Mouse (Mus musculus) neural tube, embryonic 15.5 days (tissue): ENCODE results near the gene Zswim2. TPM values are rescaled to one million over a fixed set of nuclear protein-coding genes. Genes with fewer than 3 reads are reported as not detected.

ENCODE experiments used
- ATAC-seq: fragments of 200-750 bp; cut with Nextera tagmentation; 2 replicates; pipeline ENCODE4 v1.8.0; 2017; ENCODE audit warnings: mild to moderate bottlenecking, moderate TSS enrichment, moderate library complexity; ENCODE audit not compliant: low FRiP score
- H3K27ac ChIP-seq: fragments of 300-500 bp; sonication (generic); replicated peaks from 2 replicates; pipeline ENCODE4 v1.5.1; 2015; ENCODE audit warnings: mild to moderate bottlenecking, inconsistent platforms
- H3K27me3 ChIP-seq: fragments of 300-500 bp; sonication (generic); replicated peaks from 2 replicates; pipeline ENCODE4 v1.6.1; 2015; ENCODE audit warnings: inconsistent platforms
- H3K36me3 ChIP-seq: fragments of 300-500 bp; sonication (generic); 2 replicates; pipeline ENCODE4 v1.6.1; 2015; ENCODE audit warnings: inconsistent platforms
- H3K4me1 ChIP-seq: fragments of 300-500 bp; sonication (generic); 2 replicates; pipeline ENCODE4 v1.6.1; 2015; ENCODE audit warnings: inconsistent platforms
- H3K4me2 ChIP-seq: fragments of 300-500 bp; sonication (generic); 2 replicates; pipeline ENCODE4 v1.6.1; 2015; ENCODE audit warnings: inconsistent platforms, mild to moderate bottlenecking, moderate library complexity
- H3K4me3 ChIP-seq: fragments of 300-500 bp; sonication (generic); replicated peaks from 2 replicates; pipeline ENCODE4 v1.5.1; 2015; ENCODE audit warnings: mild to moderate bottlenecking, inconsistent platforms
- H3K9ac ChIP-seq: fragments of 300-500 bp; sonication (generic); replicated peaks from 2 replicates; pipeline ENCODE4 v1.6.1; 2015; ENCODE audit warnings: mild to moderate bottlenecking, inconsistent platforms
- H3K9me3 ChIP-seq: fragments of 300-500 bp; sonication (generic); replicated peaks from 2 replicates; pipeline ENCODE4 v1.6.1; 2016; ENCODE audit warnings: inconsistent platforms
- WGBS: fragments of 180-500 bp; shearing (Covaris S2); methylation state at CpG from one replicate; pipeline ENCODE4 v1.1.7; 2015; ENCODE audit warnings: mixed read lengths; 5-methylcytosine and 5-hydroxymethylcytosine counted together
- polyA plus RNA-seq: library from polyadenylated mRNA; unstranded; fragments of >200 nt; fragmentation: Nextera tagmentation; extraction: Ambion mirVana; gene quantifications from 2 replicates; pipeline ENCODE4 v1.2.1, GENCODE M21; 2015

Zswim2 gene
- polyA plus RNA-seq, 1 experiment from 2014 or later = not detected

DNA sequence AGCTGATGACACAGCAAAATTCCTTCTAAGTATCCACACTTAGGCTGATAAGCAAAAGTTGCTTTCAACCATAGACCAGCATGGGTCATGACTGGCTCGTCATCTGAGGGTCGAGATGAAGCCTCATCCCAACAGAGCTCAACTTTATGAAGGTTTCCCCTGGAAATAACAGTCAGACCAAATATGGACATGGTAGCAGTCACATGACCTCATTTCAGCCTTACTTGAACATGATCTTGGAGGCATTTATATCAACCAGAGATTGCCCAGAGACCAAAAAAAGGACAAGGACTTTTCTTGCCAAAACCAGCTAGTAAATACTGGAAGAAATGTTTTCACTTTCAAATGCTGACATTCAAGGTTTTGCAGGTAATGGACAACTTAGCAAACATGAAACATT lies 47.3 kb downstream of the Zswim2 start:
- no peaks in the 10 kb centered on the region for H3K4me1 ChIP-seq
- no peak overlapping the region for H3K9ac ChIP-seq
- ATAC-seq = no peak
- WGBS = 96% methylated on average over 2 of the region's 2 CpGs
- H3K4me2 ChIP-seq = no peak overlapping the region
- H3K27me3 ChIP-seq = no peaks in the 10 kb centered on the region
- no peaks in the 10 kb centered on the region for H3K36me3 ChIP-seq
- H3K9me3 ChIP-seq = no peaks in the 10 kb centered on the region
- no peak overlapping the region for H3K4me3 ChIP-seq
- no peak overlapping the region for H3K27ac ChIP-seq

- Histone ChIP-seq H3K9me3 (no peaks in the 10 kb centered on the region), H3K4me3 (no peak overlapping the region), H3K4me2 (no peak overlapping the region), H3K27ac (no peak overlapping the region), H3K4me1 (no peaks in the 10 kb centered on the region), H3K9ac (no peak overlapping the region), H3K27me3 (no peaks in the 10 kb centered on the region), H3K36me3 (peaks cover 12% of the 10 kb centered on the region)
- ATAC-seq = no peak
- WGBS = 84% methylated on average over 6 of the region's 6 CpGs
Measured at GRCm38 (mm10) chr2:83883850-83884420, 57.1 kb downstream of the Zswim2 start.

Other genes starting within 250 kb of the Zswim2 start
- 29.1 and 29.8 TPM in 2 replicates for gene Itgav, start 216.8 kb downstream of the Zswim2 start, polyA plus RNA-seq
- gene Fam171b, start 128.6 kb downstream of the Zswim2 start, polyA plus RNA-seq = 69.8 and 79.0 TPM in 2 replicates
- not detected in 2 replicates for gene Gm13698, start 14.5 kb upstream of the Zswim2 start, polyA plus RNA-seq
- gene Gm13693, start 20.3 kb upstream of the Zswim2 start, polyA plus RNA-seq = not detected in 2 replicates
- gene Gm13695, start 26.1 kb upstream of the Zswim2 start, polyA plus RNA-seq = not detected in 2 replicates
- gene Gm13696, start 31.9 kb upstream of the Zswim2 start, polyA plus RNA-seq = not detected in 2 replicates
- gene Gm13694, start 37.7 kb upstream of the Zswim2 start, polyA plus RNA-seq = not detected in 2 replicates
- not detected in 2 replicates for gene Gm13697, start 43.5 kb upstream of the Zswim2 start, polyA plus RNA-seq
- not detected in 2 replicates for gene Gm13691, start 49.3 kb upstream of the Zswim2 start, polyA plus RNA-seq